Mouse (Mus musculus): Measurements from ENCODE around the gene Cnn2. TPM values are rescaled to one million over a fixed set of nuclear protein-coding genes. Genes with fewer than 3 reads are reported as not detected.

Gene Cnn2
- total RNA-seq, 2 experiments from 2014 or later = 3.9 to 9.7 TPM

GRCm38 (mm10) chr10:79974087-79974486 lies 14.3 kb upstream of the Cnn2 start:
- intact Hi-C loops (cut with DNase I) = no loop called here
- no peak overlapping the region for H3K4me3 ChIP-seq
- TF ChIP-seq CTCF (IDR thresholded peaks at IDR 0.05) = no peak
- no peak for DNase-seq
- H3K27ac ChIP-seq = no peak overlapping the region; the same call in 1 of the 2 replicates

GRCm38 (mm10) chr10:79974668-79975067 lies 13.7 kb upstream of the Cnn2 start:
- intact Hi-C loops (cut with DNase I) = no loop called here
- no peak overlapping the region for H3K27ac ChIP-seq
- no peak for DNase-seq
- no peak for TF ChIP-seq CTCF (IDR thresholded peaks at IDR 0.05)
- H3K4me3 ChIP-seq = no peak overlapping the region

GRCm38 (mm10) chr10:79976071-79976721 lies 12.2 kb upstream of the Cnn2 start:
- Histone ChIP-seq H3K27ac (no peak overlapping the region), H3K4me3 (no peak overlapping the region)
- DNase-seq = no peak
- TF ChIP-seq CTCF (IDR thresholded peaks at IDR 0.05) = no peak
- intact Hi-C loops (cut with DNase I) = no loop called here

GRCm38 (mm10) chr10:79976722-79977107 lies 11.7 kb upstream of the Cnn2 start:
- intact Hi-C loops (cut with DNase I) = no loop called here
- no peak for TF ChIP-seq CTCF (IDR thresholded peaks at IDR 0.05)
- DNase-seq = no peak

GRCm38 (mm10) chr10:79977324-79977723 lies 11.1 kb upstream of the Cnn2 start:
- TF ChIP-seq CTCF (IDR thresholded peaks at IDR 0.05) = no peak
- no peak overlapping the region for H3K27ac ChIP-seq
- DNase-seq = no peak
- H3K4me3 ChIP-seq = no peak overlapping the region
- intact Hi-C loops (cut with DNase I) = no loop called here

More at GRCm38 (mm10) chr10:79976722-79977107, 11.7 kb upstream of the Cnn2 start:
- no peak overlapping the region for H3K27ac ChIP-seq
- no peak overlapping the region for H3K4me3 ChIP-seq

- Histone ChIP-seq H3K4me3 (no peak overlapping the region), H3K27ac (no peak overlapping the region)
- TF ChIP-seq CTCF (IDR thresholded peaks at IDR 0.05) = no peak
- intact Hi-C loops (cut with DNase I) = no loop called here
- DNase-seq = no peak
Measured at GRCm38 (mm10) chr10:79978061-79978460, 10.3 kb upstream of the Cnn2 start.

- peak overlapping the region; percentile 87 for H3K27ac ChIP-seq
- H3K4me3 ChIP-seq = peak overlapping the region; percentile 45
- intact Hi-C loops (cut with DNase I) = no loop called here
- DNase-seq = peak; percentile 77
- no peak for TF ChIP-seq CTCF (IDR thresholded peaks at IDR 0.05)
Measured at GRCm38 (mm10) chr10:79979401-79980155, 8.8 kb upstream of the Cnn2 start.

GRCm38 (mm10) chr10:79983205-79983604 lies 5.2 kb upstream of the Cnn2 start:
- DNase-seq = no peak
- peak overlapping the region; percentile 88 for H3K4me3 ChIP-seq
- no peak for TF ChIP-seq CTCF (IDR thresholded peaks at IDR 0.05)
- intact Hi-C loops (cut with DNase I) = no loop called here
- H3K27ac ChIP-seq = peak overlapping the region; percentile 99

GRCm38 (mm10) chr10:79983670-79984069 lies 4.7 kb upstream of the Cnn2 start:
- no peak for TF ChIP-seq CTCF (IDR thresholded peaks at IDR 0.05)

GRCm38 (mm10) chr10:79984195-79984816 lies 4.1 kb upstream of the Cnn2 start, which contains the start of gene Tmem259:
Tmem259 (minus strand) TSS chr10:79984330.
- peak within 1 kb of the TSS; percentile 99 for H3K27ac ChIP-seq
- peak; percentile 92 for DNase-seq
- intact Hi-C loops (cut with DNase I) = loop anchor here (2.0 kb wide), 1 partner anchor 180 kb away; the partner anchor contains the start of gene Cirbp
- peak within 1 kb of the TSS; percentile 88 for H3K4me3 ChIP-seq
- peak; percentile 56 for TF ChIP-seq CTCF (IDR thresholded peaks at IDR 0.05)

More at GRCm38 (mm10) chr10:79983670-79984069, 4.7 kb upstream of the Cnn2 start:
- Histone ChIP-seq H3K4me3 (peak overlapping the region; percentile 88), H3K27ac (peak overlapping the region; percentile 99)
- intact Hi-C loops (cut with DNase I) = loop anchor here (2.0 kb wide), 1 partner anchor 181 kb away; the partner anchor contains the start of gene Cirbp
- peak; percentile 78 for DNase-seq

GRCm38 (mm10) chr10:79984871-79985270 lies 3.5 kb upstream of the Cnn2 start:
- H3K27ac ChIP-seq = peak overlapping the region; percentile 99
- intact Hi-C loops (cut with DNase I) = loop anchor here (2.0 to 5.0 kb wide), 2 partner anchors 67 to 180 kb away; partner anchors contain the start of gene Cirbp
- peak; percentile 97 for DNase-seq
- TF ChIP-seq CTCF (IDR thresholded peaks at IDR 0.05) = no peak
- peak overlapping the region; percentile 88 for H3K4me3 ChIP-seq

GRCm38 (mm10) chr10:79985334-79986231 lies 2.8 kb upstream of the Cnn2 start:
- H3K27ac ChIP-seq = peak overlapping the region; percentile 99
- intact Hi-C loops (cut with DNase I) = loop anchor here (2.0 to 5.0 kb wide), 4 partner anchors 67 to 179 kb away; partner anchors contain the start of genes Cbarp, Cirbp and Stk11
- no peak for TF ChIP-seq CTCF (IDR thresholded peaks at IDR 0.05)
- peak overlapping the region; percentile 88 for H3K4me3 ChIP-seq
- peak; percentile 75 for DNase-seq

All from gastrocnemius, adult 2 months (tissue).